Mouse (Mus musculus) neural tube, embryonic 13.5 days (tissue): Measurements from ENCODE around the gene Cobl. TPM values are rescaled to one million over a fixed set of nuclear protein-coding genes. Genes with fewer than 3 reads are reported as not detected.

Experiments
- ATAC-seq: fragments of 200-750 bp; cut with Nextera tagmentation; 2 replicates; pipeline ENCODE4 v1.8.0; 2017; ENCODE audit warnings: low read depth, mild to moderate bottlenecking, moderate TSS enrichment, moderate library complexity
- H3K27ac ChIP-seq: fragments of 300-500 bp; sonication (generic); replicated peaks from 2 replicates; pipeline ENCODE4 v1.5.1; 2015; ENCODE audit warnings: moderate library complexity, mild to moderate bottlenecking, inconsistent platforms
- H3K27me3 ChIP-seq: fragments of 300-500 bp; sonication (generic); 2 replicates; pipeline ENCODE4 v1.6.1; 2015; ENCODE audit warnings: mild to moderate bottlenecking, inconsistent platforms
- H3K36me3 ChIP-seq: fragments of 300-500 bp; sonication (generic); 2 replicates; pipeline ENCODE4 v1.6.1; 2015; ENCODE audit warnings: mild to moderate bottlenecking, inconsistent platforms
- H3K4me1 ChIP-seq: fragments of 300-500 bp; sonication (generic); replicated peaks from 2 replicates; pipeline ENCODE4 v1.6.1; 2015; ENCODE audit warnings: inconsistent platforms
- H3K4me2 ChIP-seq: fragments of 300-500 bp; sonication (generic); 2 replicates; pipeline ENCODE4 v1.6.1; 2015; ENCODE audit warnings: inconsistent platforms, mild to moderate bottlenecking, moderate library complexity
- H3K4me3 ChIP-seq: fragments of 300-500 bp; sonication (generic); 2 replicates; pipeline ENCODE4 v1.5.1; 2015; ENCODE audit warnings: mild to moderate bottlenecking, inconsistent platforms
- H3K9ac ChIP-seq: fragments of 300-500 bp; sonication (generic); 2 replicates; pipeline ENCODE4 v1.6.1; 2015; ENCODE audit warnings: moderate library complexity, mild to moderate bottlenecking, inconsistent platforms
- H3K9me3 ChIP-seq: fragments of 300-500 bp; sonication (generic); 2 replicates; pipeline ENCODE4 v1.6.1; 2016; ENCODE audit warnings: inconsistent platforms
- whole genome bisulfite sequencing: fragments of 180-500 bp; shearing (Covaris S2); methylation state at CpG from one replicate; pipeline ENCODE4 v1.1.7; 2015; 5-methylcytosine and 5-hydroxymethylcytosine counted together
- polyA plus RNA-seq: library from polyadenylated mRNA; unstranded; fragments of >200 nt; fragmentation: Nextera tagmentation; extraction: Ambion mirVana; gene quantifications from 2 replicates; pipeline ENCODE4 v1.2.1, GENCODE M21; 2015

Cobl gene
- 8.7 and 12.6 TPM in 2 replicates for polyA plus RNA-seq

DNA sequence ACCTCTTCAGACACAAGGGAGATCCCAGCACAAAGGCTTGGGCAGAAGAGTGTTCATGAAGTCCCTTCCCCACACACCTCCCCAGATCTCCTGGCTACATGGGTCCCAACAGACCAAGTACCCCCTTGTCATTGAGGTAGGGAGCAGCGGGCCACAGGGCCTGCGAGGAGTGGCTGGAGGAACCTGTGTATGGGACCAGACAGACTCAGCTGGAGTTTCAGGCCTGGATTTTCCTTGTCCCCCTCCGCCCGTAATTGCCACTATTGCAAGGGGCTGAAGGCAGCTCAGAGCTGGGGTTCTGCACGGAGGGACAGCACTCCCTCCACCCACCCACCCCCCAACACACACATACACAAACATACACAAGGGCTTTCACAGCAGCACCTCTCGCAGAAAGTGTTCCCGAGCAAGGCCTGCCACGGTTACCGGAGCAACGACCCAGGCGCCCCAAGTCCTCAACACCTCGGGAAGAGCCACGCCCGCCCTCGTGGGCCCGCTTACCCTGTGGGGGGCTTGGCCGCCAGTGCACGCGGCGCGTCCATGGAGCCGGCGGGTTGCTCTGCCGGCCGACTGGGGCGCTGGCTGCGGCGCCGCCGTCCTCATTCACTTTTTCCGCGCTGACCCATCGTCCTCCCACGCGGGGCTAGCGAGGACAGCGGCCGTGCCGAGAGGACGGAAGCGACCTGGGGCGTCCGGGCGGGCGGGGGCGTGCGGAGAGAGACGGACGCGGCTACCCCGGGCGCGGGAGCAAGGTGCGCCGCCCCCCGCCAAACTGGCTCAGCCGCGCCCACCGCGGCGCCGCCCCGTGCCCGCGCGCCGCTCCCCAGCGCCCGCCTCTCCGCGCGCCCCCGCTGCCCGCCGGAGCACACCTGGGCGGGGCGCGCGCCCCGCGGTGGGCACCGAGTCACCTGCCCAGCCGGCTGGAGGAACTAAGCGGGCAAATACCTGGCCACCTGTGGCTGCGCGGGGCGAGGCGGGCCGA, at the start of gene Cobl:
Gene Cobl (minus strand): TSS at position 780 of the 982 bp plus-strand sequence.
- no peaks in the 10 kb centered on the region for H3K36me3 ChIP-seq
- ATAC-seq = peak; percentile 83
- WGBS = under 1% methylated on average over 74 of the region's 89 CpGs
- peak within 1 kb of the TSS; percentile 73 for H3K4me3 ChIP-seq
- peaks cover 32% of the 10 kb centered on the region for H3K27me3 ChIP-seq
- H3K27ac ChIP-seq = 0 out of 2 replicates have a peak within 1 kb of the TSS, but pooled peaks have one; percentile 23
- H3K4me1 ChIP-seq = peaks cover 10% of the 10 kb centered on the region
- H3K9me3 ChIP-seq = no peaks in the 10 kb centered on the region
- H3K4me2 ChIP-seq = peak within 1 kb of the TSS; percentile 92
- H3K9ac ChIP-seq = peak within 1 kb of the TSS; percentile 79

DNA sequence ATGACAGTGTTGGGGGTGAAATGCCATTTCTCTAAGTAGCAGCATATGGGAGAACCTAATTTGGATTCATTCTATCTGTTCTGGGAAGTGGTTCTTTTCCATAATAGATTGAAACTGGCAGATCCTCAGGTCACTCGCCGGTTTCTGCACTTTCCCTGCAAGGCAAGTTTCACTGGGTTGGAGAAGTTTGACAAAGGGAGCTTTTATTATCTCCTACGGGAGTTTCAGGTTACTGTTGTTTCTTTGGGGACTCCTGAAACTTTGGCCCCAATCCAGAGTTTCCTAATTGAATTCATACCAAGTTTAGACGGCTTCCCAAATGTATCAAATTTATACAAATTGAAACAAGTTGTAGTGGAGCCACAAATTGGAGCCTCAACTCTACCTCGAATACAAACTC, 49.0 kb upstream of the Cobl start:
- no peak overlapping the region for H3K9ac ChIP-seq
- ATAC-seq = no peak
- H3K4me1 ChIP-seq = no peaks in the 10 kb centered on the region
- H3K27me3 ChIP-seq = no peaks in the 10 kb centered on the region
- WGBS = 59% methylated on average over 5 of the region's 5 CpGs
- H3K27ac ChIP-seq = no peak overlapping the region
- no peaks in the 10 kb centered on the region for H3K9me3 ChIP-seq
- H3K4me2 ChIP-seq = no peak overlapping the region
- no peaks in the 10 kb centered on the region for H3K36me3 ChIP-seq
- no peak overlapping the region for H3K4me3 ChIP-seq

DNA sequence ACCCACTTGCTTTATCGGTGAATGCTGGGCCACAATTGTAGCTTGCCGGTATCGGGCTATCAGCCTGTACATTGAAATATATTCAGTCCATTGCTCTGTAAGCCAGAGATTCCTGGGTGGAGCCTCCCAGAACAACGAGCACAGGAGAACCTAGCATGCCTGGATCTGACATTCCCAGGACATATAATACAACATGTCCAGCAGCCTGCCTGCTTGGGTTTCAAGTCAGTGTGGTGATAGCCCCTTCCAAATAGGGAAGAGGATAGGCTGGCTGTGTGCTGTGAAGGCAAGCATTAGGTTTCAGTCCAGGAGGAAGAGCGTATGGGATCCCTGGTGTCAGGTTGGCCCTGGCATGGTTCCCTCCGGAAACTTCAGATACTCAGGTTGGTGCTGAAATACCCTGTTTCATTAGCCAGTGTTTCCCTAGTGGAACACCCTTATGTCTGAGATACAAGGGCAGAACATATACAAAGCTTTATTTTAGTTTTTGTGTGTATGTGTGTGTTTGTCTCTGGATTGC, 41.7 kb upstream of the Cobl start:
- H3K9me3 ChIP-seq = no peaks in the 10 kb centered on the region
- no peaks in the 10 kb centered on the region for H3K4me1 ChIP-seq
- no peak overlapping the region for H3K4me2 ChIP-seq
- no peaks in the 10 kb centered on the region for H3K36me3 ChIP-seq
- no peak overlapping the region for H3K4me3 ChIP-seq
- H3K9ac ChIP-seq = no peak overlapping the region
- ATAC-seq = no peak
- H3K27ac ChIP-seq = no peak overlapping the region
- 91% methylated on average over 6 of the region's 6 CpGs for WGBS
- H3K27me3 ChIP-seq = no peaks in the 10 kb centered on the region

DNA sequence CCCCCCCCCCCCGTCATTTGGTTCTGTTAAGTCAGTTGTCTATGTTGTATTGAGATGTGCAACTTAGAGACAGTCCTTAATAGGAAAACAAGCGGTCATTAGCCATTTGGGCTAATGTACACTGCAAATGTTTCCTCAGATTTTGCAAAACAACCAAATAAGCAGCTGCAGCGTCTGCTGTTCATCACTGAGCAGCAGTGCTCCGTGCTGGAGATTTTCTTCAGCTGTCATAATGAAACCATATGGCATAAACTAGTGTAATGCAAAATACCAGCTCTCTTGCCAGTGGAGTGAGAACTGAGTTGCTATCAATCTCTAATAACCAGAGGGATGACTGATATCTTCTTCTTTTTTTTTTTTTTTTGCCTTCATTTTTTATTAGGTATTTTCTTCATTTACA, 39.0 kb upstream of the Cobl start:
- Histone ChIP-seq H3K27me3 (no peaks in the 10 kb centered on the region), H3K9me3 (no peaks in the 10 kb centered on the region), H3K27ac (no peak overlapping the region), H3K9ac (no peak overlapping the region), H3K36me3 (no peaks in the 10 kb centered on the region), H3K4me2 (no peak overlapping the region), H3K4me1 (no peaks in the 10 kb centered on the region), H3K4me3 (no peak overlapping the region)
- WGBS = 86% methylated on average over 4 of the region's 4 CpGs
- no peak for ATAC-seq

DNA sequence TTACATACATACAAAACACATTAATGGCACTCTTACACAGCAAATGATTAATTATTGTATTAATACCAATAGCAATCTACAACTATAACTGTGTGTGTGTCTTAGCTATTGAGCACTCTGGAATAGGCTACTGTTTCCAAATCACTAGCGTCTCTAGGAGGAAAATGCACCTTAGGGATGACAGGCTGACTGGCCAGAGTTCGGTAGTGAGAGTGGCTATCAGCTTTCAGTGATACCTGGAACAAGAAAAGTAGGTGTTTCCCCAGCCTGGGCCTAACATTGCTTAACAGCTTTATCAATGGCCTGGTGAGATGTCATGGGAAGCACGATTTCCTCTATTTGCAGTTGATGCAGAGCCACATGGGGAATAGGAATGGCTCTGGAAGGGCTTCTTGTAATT, 37.0 kb upstream of the Cobl start:
- H3K27me3 ChIP-seq = no peaks in the 10 kb centered on the region
- H3K27ac ChIP-seq = no peak overlapping the region
- no peaks in the 10 kb centered on the region for H3K36me3 ChIP-seq
- no peaks in the 10 kb centered on the region for H3K4me1 ChIP-seq
- H3K9me3 ChIP-seq = no peaks in the 10 kb centered on the region
- H3K4me3 ChIP-seq = no peak overlapping the region
- WGBS = 89% methylated on average over 3 of the region's 3 CpGs
- no peak overlapping the region for H3K4me2 ChIP-seq
- ATAC-seq = no peak
- no peak overlapping the region for H3K9ac ChIP-seq

DNA sequence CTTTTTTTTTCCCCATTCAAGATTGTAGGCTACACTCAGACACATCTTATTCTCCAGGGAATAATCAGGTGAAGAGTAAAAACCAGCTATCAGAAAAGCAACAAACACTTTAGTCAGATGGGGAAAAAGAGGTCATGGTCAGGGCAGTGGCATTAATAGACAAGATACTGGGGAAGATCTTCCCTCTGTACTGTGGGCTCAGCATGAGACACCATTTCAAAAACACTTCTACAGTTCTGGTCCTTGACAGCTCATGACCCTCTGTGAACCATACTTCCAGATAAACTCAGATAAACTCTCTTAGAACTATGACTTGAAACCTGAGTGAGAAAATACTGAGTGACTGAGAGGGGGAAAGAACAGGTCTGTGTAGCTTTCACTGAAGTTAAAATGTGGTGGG, 29.0 kb upstream of the Cobl start:
- H3K4me3 ChIP-seq = no peak overlapping the region
- H3K27me3 ChIP-seq = no peaks in the 10 kb centered on the region
- no peak overlapping the region for H3K27ac ChIP-seq
- H3K4me1 ChIP-seq = no peaks in the 10 kb centered on the region
- no peak overlapping the region for H3K9ac ChIP-seq
- ATAC-seq = no peak
- H3K36me3 ChIP-seq = no peaks in the 10 kb centered on the region
- no peaks in the 10 kb centered on the region for H3K9me3 ChIP-seq
- H3K4me2 ChIP-seq = no peak overlapping the region

DNA sequence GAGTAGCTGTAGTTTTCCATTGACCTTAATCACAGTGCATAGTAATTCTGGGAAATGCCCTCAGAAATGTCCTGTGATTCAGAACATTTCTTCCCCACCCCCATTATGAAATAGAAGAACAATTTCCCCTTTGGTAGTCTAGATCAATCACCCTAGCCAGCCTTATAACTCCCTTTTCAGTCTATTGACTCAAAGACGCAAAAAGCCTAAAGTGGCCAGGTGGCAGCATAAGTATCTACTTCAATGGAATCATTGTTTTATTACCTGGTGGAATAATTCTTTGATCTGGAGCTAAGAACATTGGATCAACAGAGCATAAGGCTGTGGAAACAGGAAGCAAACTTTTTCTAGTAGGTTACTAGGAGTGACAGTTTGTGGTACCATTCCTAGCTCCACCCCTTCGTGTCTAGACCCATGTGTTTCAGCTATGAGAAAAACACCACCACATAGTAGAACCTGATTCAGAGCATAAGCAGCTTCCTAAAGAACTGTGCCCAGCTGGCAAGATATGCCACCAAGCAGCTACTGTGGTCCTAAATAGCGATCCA, 15.2 kb upstream of the Cobl start:
- no peak for ATAC-seq

DNA sequence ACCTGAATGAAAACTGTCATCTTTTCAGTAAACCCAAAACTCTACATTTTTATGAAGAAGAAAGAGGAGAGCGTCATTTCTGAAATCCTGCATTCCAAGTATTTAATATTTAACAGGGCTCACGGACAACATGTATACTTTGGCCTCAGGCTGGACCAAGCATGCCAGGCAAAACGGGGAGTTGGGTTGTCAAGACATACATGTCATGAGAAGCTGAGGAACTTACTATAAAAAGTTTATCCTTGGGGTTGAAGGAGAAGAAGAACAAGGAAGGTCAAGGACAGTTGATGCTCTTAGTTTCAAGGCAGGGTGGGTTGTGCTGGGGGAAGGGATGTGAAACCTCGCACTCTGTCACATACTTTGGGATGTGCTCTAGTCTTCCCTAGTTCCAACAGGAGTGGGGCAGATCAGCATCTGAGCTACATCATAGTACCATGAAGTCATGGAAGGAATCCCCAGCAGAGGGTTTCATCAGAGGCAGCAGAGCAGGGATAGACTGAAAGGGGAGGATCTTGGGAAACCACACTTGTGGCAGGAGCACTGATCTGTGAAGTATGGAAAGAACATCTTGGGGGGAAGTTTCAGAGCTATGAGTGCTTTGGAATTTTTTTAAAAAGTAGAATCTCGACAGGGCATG, 9.7 kb upstream of the Cobl start:
- no peak overlapping the region for H3K9ac ChIP-seq
- ATAC-seq = no peak
- H3K4me2 ChIP-seq = no peak overlapping the region
- H3K4me3 ChIP-seq = no peak overlapping the region
- no peak overlapping the region for H3K27ac ChIP-seq
- H3K4me1 ChIP-seq = no peaks in the 10 kb centered on the region
- no peaks in the 10 kb centered on the region for H3K9me3 ChIP-seq
- no peaks in the 10 kb centered on the region for H3K27me3 ChIP-seq
- WGBS = 82% methylated on average over 5 of the region's 5 CpGs
- no peaks in the 10 kb centered on the region for H3K36me3 ChIP-seq

More for the DNA sequence above, 15.2 kb upstream of the Cobl start:
- Histone ChIP-seq H3K36me3 (no peaks in the 10 kb centered on the region), H3K27ac (no peak overlapping the region), H3K27me3 (no peaks in the 10 kb centered on the region), H3K4me2 (no peak overlapping the region), H3K9me3 (no peaks in the 10 kb centered on the region), H3K4me3 (no peak overlapping the region), H3K4me1 (no peaks in the 10 kb centered on the region), H3K9ac (no peak overlapping the region)
- WGBS = 95% methylated on average over 3 of the region's 3 CpGs

DNA sequence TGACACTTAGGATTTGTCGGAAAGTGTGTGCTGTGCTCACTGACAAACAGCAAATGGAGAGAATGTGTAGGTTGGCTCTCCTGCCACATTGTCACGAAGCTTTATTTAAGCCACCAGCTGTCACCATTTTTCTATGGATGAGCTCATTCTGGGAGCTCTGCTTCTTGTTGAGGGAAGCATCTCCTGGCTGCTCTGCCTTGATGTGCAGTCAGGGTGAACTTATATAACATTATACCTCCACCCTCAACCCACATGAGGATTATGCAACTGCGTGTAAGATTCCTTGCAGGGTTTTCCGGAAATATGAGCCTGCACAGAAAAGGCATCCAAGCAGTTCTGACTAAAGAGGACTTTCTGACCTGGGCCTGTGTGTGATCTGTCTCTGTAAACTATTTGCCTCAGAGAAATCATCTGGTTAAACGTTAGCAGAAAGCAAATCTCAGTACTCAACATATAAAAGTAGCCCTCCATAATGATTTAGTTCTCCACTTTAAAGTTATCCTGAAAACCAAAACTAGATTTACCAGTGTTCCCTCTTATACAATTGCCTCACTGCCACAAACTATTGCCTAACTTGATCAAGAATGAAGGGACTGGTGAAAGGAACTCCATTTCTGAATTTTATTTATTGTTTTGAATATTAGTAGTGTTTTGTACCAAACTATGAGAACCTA, 9.0 kb upstream of the Cobl start:
- H3K27me3 ChIP-seq = no peaks in the 10 kb centered on the region
- H3K27ac ChIP-seq = no peak overlapping the region
- no peaks in the 10 kb centered on the region for H3K4me1 ChIP-seq
- H3K9me3 ChIP-seq = no peaks in the 10 kb centered on the region
- H3K4me2 ChIP-seq = no peak overlapping the region
- H3K36me3 ChIP-seq = no peaks in the 10 kb centered on the region
- ATAC-seq = no peak
- no peak overlapping the region for H3K9ac ChIP-seq
- H3K4me3 ChIP-seq = no peak overlapping the region
- WGBS = 79% methylated on average over 5 of the region's 5 CpGs

DNA sequence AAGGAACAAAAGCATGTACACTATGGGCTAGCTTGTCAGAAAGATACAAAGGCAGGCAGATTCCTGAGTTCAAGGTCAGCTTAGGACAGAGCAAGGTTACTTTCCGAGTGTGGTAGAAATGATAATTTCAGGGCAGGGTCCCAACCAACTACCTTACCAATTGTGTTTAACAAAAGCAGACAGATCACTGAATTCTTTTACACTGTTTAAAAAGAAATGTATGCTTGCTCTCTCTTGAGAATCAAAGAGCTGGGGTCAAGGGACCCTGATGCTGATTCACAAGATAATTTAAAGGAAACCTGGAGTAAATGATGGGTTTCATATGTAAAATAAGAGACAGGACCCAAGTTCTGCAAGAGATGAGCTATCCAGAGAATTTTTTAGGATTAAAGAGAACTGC, 4.9 kb upstream of the Cobl start:
- Histone ChIP-seq H3K4me1 (no peaks in the 10 kb centered on the region), H3K36me3 (no peaks in the 10 kb centered on the region), H3K27me3 (peaks cover 19% of the 10 kb centered on the region), H3K9me3 (no peaks in the 10 kb centered on the region), H3K27ac (no peak overlapping the region), H3K4me2 (no peak overlapping the region), H3K9ac (no peak overlapping the region), H3K4me3 (no peak overlapping the region)
- ATAC-seq = no peak
- WGBS = 78% methylated on average over 1 of the region's 1 CpGs

DNA sequence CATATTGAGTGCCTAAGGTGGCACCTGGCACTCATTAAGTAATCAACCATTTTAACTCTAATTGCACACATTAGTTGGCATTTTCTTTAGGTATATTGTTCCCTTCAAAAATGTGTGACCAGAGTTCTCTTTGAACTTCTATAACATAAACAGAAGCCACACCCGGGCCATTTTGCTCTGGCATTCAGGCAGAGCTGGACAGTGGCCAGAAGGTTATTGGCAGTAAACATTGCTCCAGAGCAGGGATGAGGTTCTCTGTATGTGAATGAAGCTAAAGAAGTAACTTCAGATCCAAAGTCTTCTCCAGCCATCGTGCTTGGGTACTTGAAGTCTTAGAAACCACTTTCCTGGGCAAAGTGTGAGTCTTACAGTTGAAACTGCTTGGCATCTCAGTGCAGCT, 3.9 kb upstream of the Cobl start:
- H3K27ac ChIP-seq = no peak overlapping the region
- peaks cover 27% of the 10 kb centered on the region for H3K27me3 ChIP-seq
- H3K36me3 ChIP-seq = no peaks in the 10 kb centered on the region
- peaks cover 8% of the 10 kb centered on the region for H3K4me1 ChIP-seq
- no peaks in the 10 kb centered on the region for H3K9me3 ChIP-seq
- no peak overlapping the region for H3K4me2 ChIP-seq
- no peak overlapping the region for H3K4me3 ChIP-seq
- no peak for ATAC-seq
- 79% methylated on average over 2 of the region's 2 CpGs for WGBS
- H3K9ac ChIP-seq = no peak overlapping the region

DNA sequence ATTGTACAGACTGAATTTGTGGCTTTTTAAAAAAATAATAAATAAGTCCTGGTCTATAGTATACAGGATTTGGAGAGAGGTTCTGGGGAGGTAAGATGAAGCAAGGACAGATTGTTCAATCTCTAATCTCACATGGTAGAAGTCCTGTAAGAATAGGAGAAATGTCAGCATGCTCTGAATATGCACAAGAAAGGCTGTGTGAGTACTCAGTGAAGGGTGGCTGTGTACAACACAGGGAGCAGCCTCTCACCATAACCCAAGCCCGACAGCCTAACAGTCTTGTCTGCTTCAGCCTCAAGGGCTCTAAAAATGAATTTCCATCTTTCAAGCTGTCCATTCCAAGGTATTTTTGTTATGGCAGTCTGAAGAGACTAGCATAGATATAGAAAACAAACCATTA, 3.1 kb upstream of the Cobl start:
- no peak for ATAC-seq

More for the DNA sequence above, 3.1 kb upstream of the Cobl start:
- Histone ChIP-seq H3K9ac (no peak overlapping the region), H3K4me2 (no peak overlapping the region), H3K4me1 (peaks cover 10% of the 10 kb centered on the region), H3K27ac (no peak overlapping the region), H3K4me3 (no peak overlapping the region), H3K9me3 (no peaks in the 10 kb centered on the region), H3K36me3 (no peaks in the 10 kb centered on the region), H3K27me3 (peaks cover 32% of the 10 kb centered on the region)
- 92% methylated on average over 1 of the region's 1 CpGs for WGBS
